Mouse (Mus musculus): ENCODE data around the gene Gsdma.
"Not testable (repeated sequence)": the region's sequence is repeated elsewhere in the genome, so short reads cannot be mapped to it uniquely, and the experiment has no call there.

The Gsdma gene

DNA sequence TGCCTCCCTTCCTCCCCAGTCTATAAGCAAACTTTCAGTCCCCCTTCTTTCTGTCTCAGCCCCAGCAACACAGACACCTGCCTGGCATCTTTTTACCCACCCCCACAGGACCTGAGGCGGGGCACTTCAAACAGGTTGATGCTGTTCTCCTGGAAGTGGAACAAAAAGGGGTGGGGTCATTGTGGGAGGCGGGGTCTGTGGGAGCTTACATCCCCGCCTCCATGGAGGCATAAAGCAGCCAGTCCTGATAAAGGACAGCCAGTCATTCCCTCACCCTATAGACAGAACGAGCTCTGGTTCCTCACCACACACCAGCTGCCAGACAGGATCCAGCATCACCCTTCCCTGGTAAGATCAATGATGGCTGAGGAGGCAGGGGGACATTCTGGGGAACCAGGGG, at the start of gene Gsdma:
Gsdma (plus strand) TSS at position 261 of the 400 bp plus-strand sequence.
- DNase-seq = no peak

DNA sequence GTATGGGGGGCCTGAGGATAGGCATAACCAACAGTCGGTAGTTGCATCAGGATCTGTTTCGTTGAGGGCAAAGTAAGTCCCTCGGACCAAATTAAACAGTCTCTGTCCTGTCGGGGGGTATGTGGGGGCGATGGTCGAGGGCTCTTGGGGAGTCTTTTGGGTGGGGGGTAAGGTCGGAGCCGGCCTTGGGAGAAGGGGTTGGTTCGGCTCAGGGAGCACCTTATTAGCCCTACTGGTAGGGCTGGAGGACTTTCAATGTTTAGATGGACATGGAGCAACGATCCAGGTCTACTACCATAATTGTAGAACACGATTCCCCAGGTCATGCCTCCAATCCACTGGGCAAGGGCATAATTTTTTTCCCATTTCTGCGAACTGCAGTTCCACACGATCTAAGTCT, 43.4 kb upstream of the Gsdma start:
- DNase-seq = no peak

DNA sequence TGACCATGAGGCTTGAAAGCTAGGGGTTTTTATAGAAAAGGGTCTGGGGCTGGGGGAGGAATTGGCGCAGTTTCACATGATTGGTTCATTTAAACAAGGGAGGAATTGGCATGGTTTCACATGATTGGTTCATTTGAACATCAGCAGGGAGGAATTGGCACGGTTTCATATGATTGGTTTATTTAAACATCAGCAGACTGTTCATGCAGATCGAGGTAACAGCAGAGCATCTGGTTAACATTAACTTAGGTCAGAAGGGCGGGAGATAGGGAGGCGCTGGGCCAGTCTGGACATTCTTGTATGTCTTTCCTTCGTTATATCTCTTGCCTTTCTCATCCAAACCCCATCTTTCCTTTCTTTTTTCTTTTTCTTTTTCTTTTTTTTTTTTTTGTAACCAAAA, 40.2 kb upstream of the Gsdma start:
- not testable (repeated sequence) for DNase-seq

DNA sequence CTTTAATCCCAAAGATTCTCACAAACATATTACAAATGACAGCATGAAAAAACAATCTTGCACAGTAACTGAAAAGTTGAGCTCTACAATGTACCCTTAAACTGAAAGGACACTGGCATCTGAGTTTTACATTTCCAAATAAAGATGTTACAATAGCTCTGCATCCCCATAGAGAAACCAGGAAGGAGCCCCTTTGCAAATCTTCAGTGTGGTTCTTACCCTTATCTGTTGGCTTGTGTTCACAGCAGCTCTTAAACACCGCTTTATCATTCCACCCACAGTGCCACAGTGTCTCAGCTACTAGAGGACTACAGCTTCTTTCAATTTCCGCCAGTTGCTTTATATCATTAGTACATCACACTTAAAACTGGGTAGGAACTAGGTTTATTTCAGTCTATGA, 39.8 kb upstream of the Gsdma start:
- DNase-seq = not testable (repeated sequence)

DNA sequence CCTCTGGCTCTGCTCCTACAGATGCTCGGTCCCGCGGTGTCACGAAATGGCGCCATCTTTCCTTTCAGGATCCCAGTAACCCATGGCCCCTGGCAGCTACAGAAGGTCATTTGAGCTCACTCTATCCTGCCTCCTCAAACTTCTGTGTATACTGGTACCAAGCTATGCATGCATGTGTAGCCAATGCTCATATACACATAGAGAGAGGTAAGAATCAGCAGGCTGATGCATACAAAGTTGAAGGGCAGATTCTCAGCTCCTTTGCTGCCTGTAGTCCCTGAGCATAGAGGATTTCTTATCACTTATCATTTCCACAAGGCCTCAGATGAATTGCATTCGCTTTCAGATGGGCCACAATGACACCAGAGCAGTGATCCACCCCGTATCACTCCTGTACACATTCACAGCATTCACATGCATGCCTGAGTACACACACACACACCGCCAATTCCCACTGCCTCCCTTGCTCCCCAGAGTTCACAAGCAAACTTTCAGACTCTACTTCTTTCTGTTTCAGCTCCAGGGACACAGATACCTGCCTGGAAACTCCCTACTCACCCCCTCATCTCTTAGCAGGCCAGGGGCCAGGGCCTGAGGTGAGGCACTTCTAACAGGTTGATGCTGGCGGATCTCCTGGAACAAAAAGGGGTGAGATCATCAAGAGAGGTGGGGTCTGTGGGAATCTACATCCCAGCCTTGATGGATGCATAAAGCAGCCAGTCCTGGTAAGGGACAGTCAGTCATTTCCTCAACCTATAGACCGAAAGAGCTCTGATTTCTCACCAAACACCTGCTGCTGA, 38.3 kb upstream of the Gsdma start, which contains the start of the genes Gm12355 and Gsdma3:
Gm12355 (minus strand) TSS at position 51 of the 800 bp plus-strand sequence.
Gsdma3 (plus strand) TSS at position 750 of the 800 bp plus-strand sequence.
- DNase-seq = no peak

DNA sequence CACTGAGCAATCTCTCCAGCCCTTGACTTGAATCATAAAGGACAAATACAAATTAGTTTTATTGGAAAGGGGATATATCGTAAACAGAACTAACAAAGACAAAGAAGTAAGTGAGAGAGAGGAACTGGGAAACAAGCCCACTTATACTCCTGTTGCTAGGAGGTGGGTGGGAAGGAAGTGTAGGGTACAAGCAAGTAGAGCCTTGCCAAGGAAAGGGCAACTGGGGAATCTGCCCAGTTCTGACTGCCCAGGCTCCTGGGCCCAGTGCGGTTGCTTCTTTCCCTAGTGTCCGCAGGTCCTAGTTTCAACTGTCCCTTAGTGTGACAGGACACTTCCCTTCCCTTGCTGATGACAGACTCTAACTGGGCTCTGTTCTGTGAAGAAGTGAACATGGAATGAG, 35.4 kb upstream of the Gsdma start:
- no peak for DNase-seq

DNA sequence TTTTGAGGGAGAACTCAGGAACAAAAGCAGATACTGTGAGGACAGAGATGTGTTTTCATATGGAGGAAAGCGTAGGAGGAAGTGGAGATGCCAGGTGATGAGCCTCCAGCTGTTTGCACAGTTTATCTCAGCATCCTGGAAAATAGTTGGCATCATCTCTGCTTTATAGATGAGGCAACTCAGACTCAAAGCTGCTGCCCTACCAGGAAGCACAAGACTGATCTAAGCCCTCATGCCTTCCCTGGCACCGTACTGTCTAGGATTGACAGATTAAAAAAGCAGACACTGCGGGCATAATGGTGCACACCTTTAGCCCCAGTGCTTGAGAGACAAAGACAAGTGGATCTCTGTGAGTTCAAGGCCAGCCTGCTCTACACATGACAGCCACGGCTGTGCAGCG, 33.5 kb upstream of the Gsdma start:
- DNase-seq = no peak

DNA sequence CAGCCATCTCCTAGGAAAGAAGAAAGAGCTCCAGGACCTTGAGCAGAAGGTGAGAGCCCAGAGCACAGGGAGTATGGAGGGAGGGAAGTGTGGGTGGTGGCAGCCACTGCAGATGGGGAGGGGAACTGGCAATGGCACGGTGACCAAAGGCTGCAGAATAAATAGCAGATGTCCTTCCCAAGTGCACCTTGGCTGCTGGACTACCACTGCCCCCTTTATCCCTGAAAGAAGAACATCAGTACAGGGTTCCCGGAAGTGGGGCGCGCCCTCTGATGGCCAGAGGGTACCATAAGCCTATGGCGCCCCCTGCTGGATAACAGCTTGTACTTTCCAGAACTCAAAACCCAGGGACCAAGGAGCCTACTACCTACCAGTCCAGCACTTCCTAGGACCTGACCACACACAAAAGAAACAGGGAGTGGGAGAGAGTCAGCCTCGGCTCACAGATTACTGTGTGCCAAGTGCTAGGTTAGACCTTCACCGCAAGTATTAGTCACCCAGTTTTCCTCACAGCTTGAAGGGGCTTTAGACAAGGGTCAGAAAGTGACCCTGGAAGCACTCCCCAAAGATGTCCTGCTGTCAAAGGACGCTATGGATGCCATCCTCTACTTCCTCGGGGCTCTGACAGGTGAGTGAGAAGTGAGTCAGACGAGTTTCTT, 28.7 kb upstream of the Gsdma start:
- DNase-seq = not testable (repeated sequence)

DNA sequence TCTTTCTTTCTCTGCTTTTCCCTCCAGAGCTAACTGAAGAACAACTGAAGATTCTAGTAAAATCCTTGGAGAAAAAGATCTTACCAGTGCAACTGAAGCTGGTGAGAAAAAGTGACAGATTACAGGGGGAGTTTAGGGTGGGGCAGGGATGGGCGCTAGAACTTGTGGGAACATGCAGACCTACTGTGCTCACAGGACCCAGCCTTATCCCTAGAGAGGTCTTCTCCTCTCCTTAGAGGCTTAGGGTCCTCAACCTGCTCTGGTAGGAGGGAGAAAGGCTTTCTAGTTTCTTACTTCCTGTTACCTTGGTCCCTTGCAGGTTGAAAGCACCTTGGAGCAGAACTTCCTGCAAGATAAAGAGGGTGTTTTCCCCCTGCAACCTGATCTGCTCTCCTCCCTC, 26.6 kb upstream of the Gsdma start:
- DNase-seq = no peak

DNA sequence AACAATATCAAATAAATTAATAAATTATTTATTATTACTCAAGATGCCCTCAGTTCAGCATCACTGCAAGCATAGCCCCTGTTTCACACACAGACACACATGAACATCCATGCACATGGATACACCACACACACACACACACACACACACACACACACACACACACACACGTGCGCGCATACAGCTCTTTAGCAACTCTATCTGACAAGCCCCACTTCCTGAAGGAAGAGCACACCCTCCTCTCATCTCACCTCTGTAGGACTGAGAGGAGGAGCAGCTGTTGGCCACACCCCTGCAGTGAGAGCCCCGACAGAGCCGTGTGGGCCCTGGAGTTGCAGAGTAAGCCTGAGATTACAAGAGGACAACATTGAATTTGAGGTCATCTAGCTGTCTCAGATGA, 24.1 kb upstream of the Gsdma start:
- DNase-seq = no peak

DNA sequence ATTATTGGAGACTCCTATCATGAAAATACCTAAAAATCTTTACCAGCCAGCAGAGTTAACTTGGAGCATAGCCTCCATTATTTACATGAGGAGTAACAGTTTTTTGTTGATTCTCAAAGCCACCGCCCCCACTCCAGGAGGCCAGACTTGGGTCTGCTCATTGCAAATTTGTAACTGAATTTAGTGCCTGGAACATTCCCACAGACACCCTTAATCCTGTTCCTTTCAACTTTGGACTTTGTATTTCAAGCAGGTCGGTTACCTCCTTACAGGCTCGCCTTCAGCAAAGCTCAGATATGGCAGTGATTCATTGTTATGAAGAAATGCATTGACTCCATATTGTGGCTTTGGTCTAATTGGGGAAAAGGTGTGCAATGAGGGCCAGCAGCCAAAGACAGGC, 19.4 kb upstream of the Gsdma start:
- no peak for DNase-seq

DNA sequence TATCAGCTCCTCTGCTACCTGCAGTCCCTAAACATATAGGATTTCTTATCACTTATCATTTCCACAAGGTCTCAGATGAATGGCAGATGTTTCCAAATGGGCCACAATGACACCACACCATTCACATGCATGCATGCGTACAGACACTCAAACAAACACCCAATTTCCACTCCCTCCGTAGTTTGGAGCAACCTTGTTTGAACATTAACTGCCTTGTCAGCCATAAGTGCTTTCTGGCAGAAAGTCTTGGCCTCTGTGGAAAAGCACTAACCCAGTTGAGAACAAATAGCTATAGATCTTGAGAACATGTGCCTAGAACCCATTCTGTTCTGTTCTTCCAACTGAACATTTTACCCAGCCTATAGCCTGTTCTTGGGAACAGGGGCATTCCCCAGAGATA, 18.2 kb upstream of the Gsdma start:
- DNase-seq = no peak

DNA sequence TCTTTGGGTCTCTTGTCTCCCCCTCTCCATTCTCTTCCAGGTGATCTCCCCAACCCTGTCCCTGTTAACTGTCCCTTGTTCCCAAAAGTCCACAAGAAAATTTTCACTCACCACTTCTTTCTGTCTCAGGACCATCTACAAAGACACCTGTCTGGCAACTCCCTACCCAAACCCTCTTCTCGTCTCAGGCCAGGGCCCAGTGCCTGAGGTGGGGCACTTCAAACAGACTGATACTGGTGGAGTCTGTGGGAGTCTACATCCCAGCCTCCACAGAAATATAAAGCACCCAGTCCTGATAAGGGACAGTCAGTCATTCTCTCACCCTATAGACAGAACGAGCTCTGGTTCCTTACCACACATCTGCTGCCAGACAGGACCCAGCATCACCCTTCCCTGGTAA, 17.7 kb upstream of the Gsdma start, which contains the start of gene Gsdma2:
Gsdma2 (plus strand) TSS at position 301 of the 400 bp plus-strand sequence.
- DNase-seq = no peak

DNA sequence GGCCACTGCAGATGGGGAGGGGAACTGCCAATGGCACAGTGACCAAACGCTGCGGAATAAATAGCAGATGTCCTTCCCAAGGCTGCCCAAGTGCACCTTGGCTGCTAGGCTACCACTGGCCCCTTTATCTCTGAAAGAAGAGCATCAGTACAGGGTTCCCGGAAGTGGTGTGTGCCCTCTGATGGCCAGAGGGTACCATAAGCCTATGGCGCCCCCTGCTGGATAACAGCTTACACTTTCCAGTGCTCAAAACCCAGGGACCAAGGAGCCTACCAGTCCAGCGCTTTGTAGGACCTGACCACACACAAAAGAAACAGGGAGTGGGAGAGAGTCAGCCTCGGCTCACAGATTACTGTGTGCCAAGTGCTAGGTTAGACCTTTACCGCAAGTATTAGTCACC, 9.1 kb upstream of the Gsdma start:
- peak; percentile 19 for DNase-seq

DNA sequence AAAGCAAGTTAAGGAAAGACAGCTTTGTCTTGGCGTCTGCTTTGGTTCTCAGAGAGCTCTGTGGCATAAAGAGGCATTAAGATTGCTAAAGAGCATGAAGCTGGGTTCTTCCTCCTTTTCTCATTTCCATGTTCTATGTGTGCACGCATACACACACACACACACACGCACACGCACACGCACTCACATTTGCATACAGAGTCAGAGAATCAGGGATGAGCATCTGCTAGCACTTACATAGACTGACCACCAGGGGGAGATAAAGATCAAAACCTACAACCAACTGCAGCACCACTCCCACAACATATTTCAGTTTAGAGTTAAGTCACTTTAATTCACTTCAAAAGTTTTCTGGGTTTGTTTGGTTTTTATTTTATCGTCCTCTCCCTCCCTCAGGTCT, 3.6 kb upstream of the Gsdma start:
- peak; percentile 50 for DNase-seq

DNA sequence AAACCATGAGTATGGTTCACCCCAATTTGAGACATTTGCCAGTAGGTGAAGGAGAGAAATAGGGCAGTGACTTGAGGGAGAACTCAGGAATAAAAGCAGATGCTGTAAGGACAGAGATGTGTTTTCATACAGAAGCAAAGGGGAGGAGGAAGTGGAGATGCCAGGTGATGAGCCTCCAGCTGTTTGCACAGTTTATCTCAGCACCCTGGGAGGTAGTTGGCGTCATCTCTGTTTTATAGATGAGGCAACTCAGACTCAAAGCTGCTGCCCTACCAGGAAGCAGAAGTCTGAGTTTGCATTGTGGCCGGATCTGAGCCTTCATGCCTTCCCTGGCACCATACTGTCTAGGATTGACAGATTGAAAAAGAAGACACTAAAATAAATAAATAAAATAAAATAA, 4.8 kb downstream of the Gsdma start:
- DNase-seq = no peak

DNA sequence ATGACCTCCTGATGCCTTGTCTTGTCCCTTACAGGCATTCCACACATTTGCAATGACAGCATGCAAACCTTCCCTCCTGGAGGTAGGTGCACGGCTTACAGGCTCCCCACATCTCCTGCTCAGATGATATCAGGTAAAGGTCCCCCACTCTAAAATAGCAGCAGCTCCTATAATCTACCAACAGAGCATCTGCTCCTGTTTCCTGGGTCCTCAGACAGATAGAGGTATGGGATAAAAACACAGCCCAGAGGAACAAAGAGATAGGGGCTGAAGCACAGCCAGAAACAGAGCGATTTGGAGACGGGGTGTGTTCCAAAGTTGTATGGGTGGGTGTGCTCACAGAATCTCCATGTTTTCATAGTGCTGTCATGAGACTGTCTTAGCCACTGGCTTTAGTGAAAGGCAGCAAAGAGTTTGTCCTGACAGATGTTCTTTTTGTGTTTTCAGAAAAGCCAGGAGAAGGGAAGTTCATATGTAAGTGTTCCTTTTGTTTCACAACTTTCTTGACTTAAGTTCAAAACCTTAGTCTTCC, 7.2 kb downstream of the Gsdma start:
- DNase-seq = no peak

DNA sequence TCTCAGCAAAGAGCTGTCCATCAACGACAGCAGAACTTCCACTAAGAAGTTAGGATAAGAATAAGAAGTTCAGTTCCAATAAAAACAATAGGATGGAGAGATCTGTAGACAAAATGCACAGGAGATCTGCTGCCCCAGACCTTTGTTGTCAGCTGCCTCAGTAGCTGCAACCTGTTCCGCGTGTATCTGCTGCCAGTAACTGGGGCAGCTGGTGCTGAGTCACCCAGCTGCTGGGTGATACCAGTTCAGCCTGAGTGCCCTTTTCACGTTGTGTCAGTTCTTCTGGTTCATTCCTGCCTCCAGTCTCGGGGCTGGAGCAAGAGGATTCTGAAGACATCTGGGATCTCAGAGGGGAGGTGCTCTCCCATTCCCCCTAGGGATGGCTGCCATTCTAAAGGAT, 7.7 kb downstream of the Gsdma start:
- DNase-seq = no peak

DNA sequence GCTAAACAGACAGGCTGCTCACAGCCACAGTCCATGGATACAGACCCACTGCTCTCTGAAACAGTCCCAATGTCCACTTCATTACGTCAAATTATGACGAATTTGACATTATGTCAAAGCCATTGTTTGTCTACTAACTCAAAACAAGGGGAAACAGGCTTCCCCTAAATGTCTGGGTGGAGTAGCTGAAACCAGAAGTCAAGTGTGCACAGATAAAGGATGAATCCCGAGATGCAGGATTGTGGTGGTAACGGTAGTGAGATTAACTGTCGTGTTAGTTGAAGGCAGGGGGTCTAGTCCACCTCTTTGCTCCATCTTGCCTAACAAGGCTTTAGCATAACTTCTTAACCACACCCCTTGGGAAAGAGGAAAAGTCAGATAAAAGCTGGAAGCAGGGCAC, 8.3 kb downstream of the Gsdma start:
- no peak for DNase-seq

DNA sequence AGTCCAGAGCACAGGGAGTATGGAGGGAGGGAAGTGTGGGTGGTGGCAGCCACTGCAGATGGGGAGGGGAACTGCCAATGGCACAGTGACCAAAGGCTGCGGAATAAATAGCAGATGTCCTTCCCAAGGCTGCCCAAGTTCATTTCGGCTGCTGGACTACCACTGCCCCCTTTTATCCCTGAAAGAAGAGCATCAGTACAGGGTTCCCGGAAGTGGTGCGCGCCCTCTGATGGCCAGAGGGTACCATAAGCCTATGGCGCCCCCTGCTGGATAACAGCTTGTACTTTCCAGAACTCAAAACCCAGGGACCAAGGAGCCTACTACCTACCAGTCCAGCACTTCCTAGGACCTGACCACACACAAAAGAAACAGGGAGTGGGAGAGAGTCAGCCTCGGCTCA, 9.0 kb downstream of the Gsdma start:
- DNase-seq = peak; percentile 56

DNA sequence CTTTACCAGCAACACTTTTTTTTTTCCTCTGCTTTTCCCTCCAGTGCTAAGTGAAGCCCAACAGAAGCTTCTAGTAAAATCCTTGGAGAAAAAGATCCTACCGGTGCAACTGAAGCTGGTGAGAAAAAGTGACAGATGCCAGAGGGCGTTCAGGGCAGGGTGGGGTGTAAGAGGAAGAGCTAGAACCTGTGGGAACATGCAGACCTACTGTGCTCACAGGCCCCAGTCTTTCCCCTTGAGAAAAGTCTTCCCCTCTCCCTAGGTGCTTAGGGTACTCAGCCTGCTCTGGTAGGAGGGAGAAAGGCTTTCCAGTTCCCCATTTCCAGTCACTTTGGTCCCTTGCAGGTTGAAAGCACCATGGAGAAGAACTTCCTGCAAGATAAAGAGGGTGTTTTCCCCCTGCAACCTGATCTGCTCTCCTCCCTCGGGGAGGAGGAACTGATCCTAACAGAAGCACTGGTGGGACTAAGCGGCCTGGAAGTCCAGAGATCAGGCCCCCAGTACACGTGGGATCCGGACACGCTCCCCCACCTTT, 11.7 kb downstream of the Gsdma start:
- DNase-seq = no peak

DNA sequence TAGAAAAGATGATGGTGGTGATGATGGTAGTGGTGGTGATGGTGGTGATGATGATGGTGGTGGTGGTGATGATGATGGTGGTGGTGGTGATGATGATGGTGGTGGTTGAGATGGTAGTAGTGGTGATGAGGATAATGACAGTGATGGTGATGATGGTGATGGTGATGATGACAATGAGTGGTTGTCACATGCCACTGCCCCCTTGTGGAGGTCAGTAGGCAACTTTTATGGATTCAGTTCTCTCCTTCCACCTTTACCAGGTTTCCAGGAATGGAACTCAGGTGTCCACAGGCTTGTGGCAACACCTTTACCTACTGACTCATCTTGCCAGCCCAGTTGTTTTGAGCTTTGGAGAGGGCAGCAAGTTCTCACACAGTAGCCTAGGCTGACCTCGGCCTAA, 15.9 kb downstream of the Gsdma start:
- DNase-seq = no peak

DNA sequence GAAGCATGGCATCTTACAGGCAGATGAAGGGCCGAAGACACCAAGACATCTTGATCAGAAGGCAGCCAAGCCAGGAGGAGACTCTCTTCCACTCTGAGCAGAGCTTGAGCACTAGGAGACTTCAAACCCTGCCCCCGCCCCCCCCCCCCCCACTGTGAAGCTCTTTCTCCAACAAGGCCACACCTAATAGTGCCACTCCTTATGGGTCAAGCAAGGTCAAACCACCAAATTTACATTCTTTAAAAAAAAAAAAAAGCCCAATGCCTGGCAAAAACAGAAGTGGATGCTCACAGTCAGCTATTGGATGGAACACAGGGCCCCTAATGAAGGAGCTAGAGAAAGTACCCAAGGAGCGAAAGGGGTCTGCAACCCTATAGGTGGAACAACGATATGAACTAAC, 16.4 kb downstream of the Gsdma start:
- DNase-seq = not testable (repeated sequence)

DNA sequence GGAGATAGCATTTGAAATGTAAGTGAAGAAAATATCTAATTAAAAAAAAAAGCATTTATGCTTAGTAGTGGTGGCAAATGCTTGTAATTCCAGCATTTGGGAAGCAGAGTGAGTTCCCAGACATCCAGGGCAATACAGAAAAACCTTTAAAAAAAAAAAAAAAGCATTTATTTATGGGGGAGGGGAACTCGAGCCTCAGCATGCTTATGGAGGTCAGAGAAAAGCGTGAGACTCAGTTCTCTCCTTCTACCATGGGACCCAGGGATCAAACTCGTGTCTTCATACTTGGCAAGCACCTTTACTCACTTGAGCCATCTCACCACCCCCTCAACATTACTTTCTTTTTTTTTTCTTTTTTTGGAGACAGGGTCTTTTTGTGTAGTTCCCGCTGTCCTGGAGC, 17.0 kb downstream of the Gsdma start:
- DNase-seq = no peak

Data from right cerebral cortex, adult 18-20 months (tissue).